Mouse (Mus musculus) retina, postnatal 1 day (tissue): ENCODE data around the gene Mcm9.
"Not testable (repeated sequence)": the region's sequence is repeated elsewhere in the genome, so short reads cannot be mapped to it uniquely, and the experiment has no call there.

ENCODE experiments used
- DNase-seq: peaks from one replicate; pipeline ENCODE4 v3.0.0-alpha.2; 2012

Gene Mcm9

GRCm38 (mm10) chr10:53630339-53630738, at the start of gene Mcm9:
Gene Mcm9, minus strand, starts transcription at chr10:53630439.
- DNase-seq: not testable (repeated sequence)

- DNase-seq: no peak
Observed at GRCm38 (mm10) chr10:53661788-53662187, 31.5 kb upstream of the Mcm9 start.

GRCm38 (mm10) chr10:53654239-53654638, 24.0 kb upstream of the Mcm9 start:
- not testable (repeated sequence) for DNase-seq

GRCm38 (mm10) chr10:53650683-53651082, 20.4 kb upstream of the Mcm9 start:
- no peak for DNase-seq

GRCm38 (mm10) chr10:53641507-53641906, 11.3 kb upstream of the Mcm9 start:
- DNase-seq: peak; percentile 63

- no peak for DNase-seq
Observed at GRCm38 (mm10) chr10:53635246-53635971, 5.2 kb upstream of the Mcm9 start.

GRCm38 (mm10) chr10:53634160-53634559, 3.9 kb upstream of the Mcm9 start:
- no peak for DNase-seq

GRCm38 (mm10) chr10:53629918-53630250, 355 bp downstream of the Mcm9 start:
- peak; percentile 98 for DNase-seq

GRCm38 (mm10) chr10:53629247-53629917, 857 bp downstream of the Mcm9 start:
- peak; percentile 92 for DNase-seq

- no peak for DNase-seq
Observed at GRCm38 (mm10) chr10:53615850-53616616, 14.2 kb downstream of the Mcm9 start.

- DNase-seq: no peak
Observed at GRCm38 (mm10) chr10:53613955-53614354, 16.3 kb downstream of the Mcm9 start.

- peak; percentile 64 for DNase-seq
Observed at GRCm38 (mm10) chr10:53612172-53612571, 18.1 kb downstream of the Mcm9 start.

GRCm38 (mm10) chr10:53608274-53608673, 22.0 kb downstream of the Mcm9 start:
- no peak for DNase-seq

GRCm38 (mm10) chr10:53605328-53605727, 24.9 kb downstream of the Mcm9 start:
- DNase-seq: no peak

- peak; percentile 33 for DNase-seq
Observed at GRCm38 (mm10) chr10:53598821-53599220, 31.4 kb downstream of the Mcm9 start.

- DNase-seq: peak; percentile 70
Observed at GRCm38 (mm10) chr10:53597121-53597881, 32.9 kb downstream of the Mcm9 start.

GRCm38 (mm10) chr10:53596677-53597120, 33.5 kb downstream of the Mcm9 start, which contains the start of gene Asf1a:
Gene Asf1a, plus strand, starts transcription at chr10:53596757.
- DNase-seq: peak; percentile 99

GRCm38 (mm10) chr10:53595744-53596676, 34.2 kb downstream of the Mcm9 start:
- no peak for DNase-seq

GRCm38 (mm10) chr10:53585777-53586176, 44.5 kb downstream of the Mcm9 start:
- DNase-seq: no peak

GRCm38 (mm10) chr10:53581087-53581486, 49.2 kb downstream of the Mcm9 start:
- DNase-seq: no peak

- peak; percentile 77 for DNase-seq
Observed at GRCm38 (mm10) chr10:53580621-53581081, 49.6 kb downstream of the Mcm9 start.
